Mouse (Mus musculus) embryonic facial prominence, embryonic 10.5 days (tissue): ENCODE data around the gene Dedd2. TPM values are rescaled to one million over a fixed set of nuclear protein-coding genes. Genes with fewer than 3 reads are reported as not detected.
"Not testable (repeated sequence)": the region's sequence is repeated elsewhere in the genome, so short reads cannot be mapped to it uniquely, and the experiment has no call there.

ENCODE experiments used
- DNase-seq: peaks from one replicate; pipeline ENCODE4 v3.0.0-alpha.2; 2017; ENCODE audit warnings: low spot score
- H3K27ac ChIP-seq: fragments of 300-500 bp; sonication (generic); replicated peaks from 2 replicates; pipeline ENCODE4 v1.5.1; 2016; ENCODE audit warnings: mild to moderate bottlenecking
- H3K27me3 ChIP-seq: fragments of 300-500 bp; sonication (generic); replicated peaks from 2 replicates; pipeline ENCODE4 v1.6.1; 2016; ENCODE audit warnings: low read depth, mild to moderate bottlenecking; ENCODE audit not compliant: poor library complexity, severe bottlenecking
- H3K36me3 ChIP-seq: fragments of 300-500 bp; sonication (generic); replicated peaks from 2 replicates; pipeline ENCODE4 v1.6.1; 2016; ENCODE audit warnings: mild to moderate bottlenecking, moderate library complexity
- H3K4me1 ChIP-seq: fragments of 300-500 bp; sonication (generic); 2 replicates; pipeline ENCODE4 v1.6.1; 2016
- H3K4me3 ChIP-seq: fragments of 300-500 bp; sonication (generic); 2 replicates; pipeline ENCODE4 v1.5.1; 2016; ENCODE audit warnings: mild to moderate bottlenecking, moderate library complexity
- H3K9me3 ChIP-seq: fragments of 300-500 bp; sonication (generic); 2 replicates; pipeline ENCODE4 v1.6.1; 2016; ENCODE audit warnings: mild to moderate bottlenecking
- WGBS: fragments of 180-500 bp; shearing (Covaris S2); methylation state at CpG from one replicate; pipeline ENCODE4 v1.1.7; 2016; 5-methylcytosine and 5-hydroxymethylcytosine counted together
- polyA plus RNA-seq: library from polyadenylated mRNA; unstranded; fragments of >200 nt; fragmentation: Nextera tagmentation; extraction: Ambion mirVana; gene quantifications from 2 replicates; pipeline ENCODE4 v1.2.1, GENCODE M21; 2016

The Dedd2 gene
- 11.3 and 12.0 TPM in 2 replicates for polyA plus RNA-seq

- no peak for DNase-seq
Measured at GRCm38 (mm10) chr7:25220457-25221101, at the start of gene Dedd2. Gene Dedd2, minus strand, starts transcription at chr7:25220615.

GRCm38 (mm10) chr7:25269545-25270271 lies 49.3 kb upstream of the Dedd2 start:
- Histone ChIP-seq H3K27ac (peak overlapping the region; percentile 51), H3K9me3 (no peaks in the 10 kb centered on the region), H3K4me3 (peak overlapping the region; percentile 89), H3K36me3 (peaks cover 32% of the 10 kb centered on the region), H3K27me3 (no peaks in the 10 kb centered on the region; the same call in 1 of the 2 replicates), H3K4me1 (peaks cover 49% of the 10 kb centered on the region)
- no peak for DNase-seq
- WGBS: 87% methylated on average over 8 of the region's 8 CpGs

More at GRCm38 (mm10) chr7:25220457-25221101, at the start of gene Dedd2:
- 11% methylated on average over 20 of the region's 20 CpGs for WGBS
- Histone ChIP-seq H3K4me3 (peak within 1 kb of the TSS; percentile 67), H3K4me1 (peaks cover 47% of the 10 kb centered on the region), H3K36me3 (peaks cover 33% of the 10 kb centered on the region), H3K9me3 (no peaks in the 10 kb centered on the region), H3K27me3 (no peaks in the 10 kb centered on the region), H3K27ac (peak within 1 kb of the TSS; percentile 93)

GRCm38 (mm10) chr7:25269029-25269428 lies 48.6 kb upstream of the Dedd2 start:
- no peak for DNase-seq
- H3K9me3 ChIP-seq: no peaks in the 10 kb centered on the region
- peak overlapping the region; percentile 96 for H3K27ac ChIP-seq
- peaks cover 50% of the 10 kb centered on the region for H3K4me1 ChIP-seq
- WGBS: 57% methylated on average over 4 of the region's 4 CpGs
- no peaks in the 10 kb centered on the region; the same call in 1 of the 2 replicates for H3K27me3 ChIP-seq
- H3K36me3 ChIP-seq: peaks cover 32% of the 10 kb centered on the region
- peak overlapping the region; percentile 89 for H3K4me3 ChIP-seq

GRCm38 (mm10) chr7:25268588-25268987 lies 48.2 kb upstream of the Dedd2 start:
- H3K27ac ChIP-seq: peak overlapping the region; percentile 96
- peaks cover 28% of the 10 kb centered on the region for H3K36me3 ChIP-seq
- WGBS: 6% methylated on average over 7 of the region's 7 CpGs
- H3K27me3 ChIP-seq: no peaks in the 10 kb centered on the region; the same call in 1 of the 2 replicates
- DNase-seq: no peak
- peak overlapping the region; percentile 89 for H3K4me3 ChIP-seq
- H3K9me3 ChIP-seq: no peaks in the 10 kb centered on the region
- peaks cover 52% of the 10 kb centered on the region for H3K4me1 ChIP-seq

GRCm38 (mm10) chr7:25267751-25268463 lies 47.5 kb upstream of the Dedd2 start:
- Histone ChIP-seq H3K9me3 (no peaks in the 10 kb centered on the region), H3K27me3 (no peaks in the 10 kb centered on the region; the same call in 1 of the 2 replicates), H3K36me3 (peaks cover 21% of the 10 kb centered on the region), H3K4me1 (peaks cover 49% of the 10 kb centered on the region), H3K27ac (peak overlapping the region; percentile 96), H3K4me3 (peak overlapping the region; percentile 89)
- WGBS: under 1% methylated on average over 33 of the region's 33 CpGs
- peak; percentile 98 for DNase-seq

DNA sequence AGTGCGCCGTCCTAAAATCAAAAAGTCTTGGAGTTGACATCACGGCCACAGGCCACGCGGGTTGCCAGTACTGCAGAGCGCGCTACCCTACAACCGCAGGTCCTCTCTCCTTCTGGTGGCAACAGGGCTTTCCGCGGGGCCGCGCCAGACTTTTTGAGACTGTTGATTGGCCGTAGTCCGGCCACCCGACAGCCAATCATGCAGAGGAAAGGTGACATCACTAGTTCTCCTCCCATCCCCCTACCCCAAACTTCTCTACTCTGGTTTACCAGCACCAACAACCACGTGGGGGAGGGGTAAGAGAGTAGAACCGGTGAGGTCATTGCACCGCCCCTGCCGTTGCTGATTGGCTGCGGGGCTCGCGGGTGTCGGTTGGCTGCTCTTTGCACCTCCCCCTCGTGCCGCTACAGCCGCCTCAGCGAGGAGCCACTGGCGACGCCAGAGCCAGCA lies 46.9 kb upstream of the Dedd2 start, which contains the start of gene Cic:
Cic (plus strand) TSS at position 404 of the 450 bp plus-strand sequence.
- peak within 1 kb of the TSS; percentile 89 for H3K4me3 ChIP-seq
- H3K27me3 ChIP-seq: no peaks in the 10 kb centered on the region; the same call in 1 of the 2 replicates
- H3K9me3 ChIP-seq: no peaks in the 10 kb centered on the region
- peak; percentile 98 for DNase-seq
- peaks cover 49% of the 10 kb centered on the region for H3K4me1 ChIP-seq
- peak within 1 kb of the TSS; percentile 96 for H3K27ac ChIP-seq
- under 1% methylated on average over 29 of the region's 29 CpGs for WGBS
- peaks cover 15% of the 10 kb centered on the region for H3K36me3 ChIP-seq

- H3K36me3 ChIP-seq: peaks cover 6% of the 10 kb centered on the region
- WGBS: 90% methylated on average over 8 of the region's 8 CpGs
- H3K27ac ChIP-seq: peak overlapping the region; percentile 96
- H3K4me3 ChIP-seq: peak overlapping the region; percentile 89
- no peaks in the 10 kb centered on the region for H3K9me3 ChIP-seq
- H3K4me1 ChIP-seq: peaks cover 44% of the 10 kb centered on the region
- DNase-seq: no peak
- no peaks in the 10 kb centered on the region; the same call in 1 of the 2 replicates for H3K27me3 ChIP-seq
Measured at GRCm38 (mm10) chr7:25266180-25266962, 46.0 kb upstream of the Dedd2 start.

DNA sequence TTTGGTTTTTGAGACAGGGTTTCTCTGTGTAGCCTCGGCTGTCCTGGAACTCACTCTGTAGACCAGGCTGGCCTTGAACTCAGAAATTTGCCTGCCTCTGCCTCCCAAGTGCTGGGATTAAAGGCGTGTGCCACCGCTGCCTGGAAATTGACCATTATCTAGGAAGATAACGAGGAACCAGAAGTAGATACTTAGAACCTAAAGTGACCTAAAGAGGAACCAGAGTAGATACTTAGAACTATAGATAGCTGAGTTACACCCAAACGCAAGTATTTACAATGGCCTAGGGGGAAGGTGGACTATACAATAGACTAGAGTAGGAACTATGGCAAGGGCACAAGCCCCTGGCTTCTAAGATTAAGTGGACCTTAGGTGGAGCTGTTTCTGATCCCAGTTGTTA lies 45.3 kb upstream of the Dedd2 start:
- H3K4me1 ChIP-seq: peaks cover 43% of the 10 kb centered on the region
- DNase-seq, H3K4me3 ChIP-seq, H3K27ac ChIP-seq, H3K9me3 ChIP-seq, H3K27me3 ChIP-seq, H3K36me3 ChIP-seq: not testable (repeated sequence)
- 91% methylated on average over 5 of the region's 5 CpGs for WGBS

DNA sequence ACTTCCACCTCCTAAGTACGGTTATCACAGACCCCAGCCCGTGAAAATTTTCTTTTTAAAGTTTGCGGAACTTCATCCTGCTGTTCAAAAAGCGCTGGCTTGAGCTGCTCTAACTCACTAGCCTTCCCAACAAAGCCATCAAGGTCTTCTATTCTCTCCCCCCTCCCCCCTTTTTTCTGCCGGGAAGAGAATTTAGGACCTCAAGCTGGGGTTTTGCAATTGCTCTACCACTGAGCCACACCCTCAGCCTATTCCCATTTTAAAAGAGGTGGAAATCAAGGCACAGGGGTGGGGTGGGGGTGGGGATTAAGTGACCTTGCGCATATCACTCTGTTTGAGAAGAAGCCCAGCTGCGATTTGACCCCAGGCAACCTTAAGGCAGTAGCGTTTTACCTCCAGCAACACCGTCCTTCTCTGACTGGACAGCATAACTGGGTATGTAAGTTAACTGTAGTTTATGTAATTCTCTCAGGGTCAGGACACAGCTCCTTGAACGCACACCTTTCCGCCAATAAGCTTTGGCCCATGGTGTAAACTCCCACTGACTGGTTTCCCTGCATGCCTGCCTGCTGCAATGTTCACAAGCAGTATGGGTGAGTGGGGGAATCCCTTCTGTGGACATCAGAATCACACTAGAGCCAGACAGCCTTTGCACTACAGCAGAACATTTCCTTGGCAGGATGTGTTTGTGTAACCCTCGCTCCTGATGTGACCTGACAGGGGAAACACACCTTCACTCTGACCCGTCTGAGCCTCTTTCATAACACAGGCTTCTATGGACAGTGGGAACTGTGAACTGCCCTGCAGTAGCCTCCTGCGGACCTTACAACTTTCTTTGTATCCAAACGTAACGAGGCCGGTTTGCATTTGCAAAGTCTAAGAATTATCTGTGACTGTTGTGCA lies 43.8 kb upstream of the Dedd2 start:
- DNase-seq: no peak
- no peaks in the 10 kb centered on the region for H3K36me3 ChIP-seq
- H3K4me1 ChIP-seq: peaks cover 28% of the 10 kb centered on the region
- no peaks in the 10 kb centered on the region; the same call in 1 of the 2 replicates for H3K27me3 ChIP-seq
- no peaks in the 10 kb centered on the region for H3K9me3 ChIP-seq
- no peak overlapping the region; the same call in 1 of the 2 replicates for H3K27ac ChIP-seq
- H3K4me3 ChIP-seq: no peak overlapping the region
- 21% methylated on average over 17 of the region's 17 CpGs for WGBS

- no peak for DNase-seq
- no peaks in the 10 kb centered on the region; the same call in 1 of the 2 replicates for H3K27me3 ChIP-seq
- no peaks in the 10 kb centered on the region for H3K9me3 ChIP-seq
- WGBS: 82% methylated on average over 1 of the region's 1 CpGs
- no peak overlapping the region for H3K27ac ChIP-seq
- peaks cover 17% of the 10 kb centered on the region for H3K4me1 ChIP-seq
- no peaks in the 10 kb centered on the region for H3K36me3 ChIP-seq
- H3K4me3 ChIP-seq: no peak overlapping the region
Measured at GRCm38 (mm10) chr7:25261896-25262295, 41.5 kb upstream of the Dedd2 start.

DNA sequence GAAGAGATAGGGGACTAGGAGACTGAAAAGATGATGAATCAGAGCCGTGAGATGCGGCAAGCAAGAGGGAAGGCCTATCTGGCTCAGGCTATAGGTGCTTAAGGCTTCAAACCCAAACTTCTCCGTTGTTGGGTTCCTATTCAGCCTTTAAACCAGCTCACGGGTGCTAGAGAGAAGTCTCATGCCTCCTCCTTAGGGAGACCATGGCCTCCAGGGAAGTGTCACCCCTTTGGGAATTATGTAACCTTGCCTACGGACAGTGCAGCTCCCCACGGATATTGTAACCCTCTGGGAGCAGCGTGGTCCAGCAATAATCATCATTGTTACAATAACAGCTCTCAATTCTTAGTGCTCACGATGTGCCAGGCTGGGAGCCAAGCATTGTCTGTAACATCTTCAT lies 31.4 kb upstream of the Dedd2 start:
- Histone ChIP-seq H3K27me3 (no peaks in the 10 kb centered on the region), H3K36me3 (peaks cover 10% of the 10 kb centered on the region), H3K4me1 (peaks cover 43% of the 10 kb centered on the region), H3K27ac (peak overlapping the region; percentile 97), H3K4me3 (peak overlapping the region; percentile 98), H3K9me3 (no peaks in the 10 kb centered on the region)
- no peak for DNase-seq
- WGBS: 18% methylated on average over 8 of the region's 8 CpGs
